In genomic region chr9:44600801-44601200, GRCm38 (mm10) we compare ENCODE assay signal across 26 mouse cellular contexts. TPM values are rescaled to one million over a fixed set of nuclear protein-coding genes. Genes with fewer than 3 reads are reported as not detected.
DNase-seq lines count a peak whose midpoint lies in the region; ATAC-seq and TF ChIP-seq lines count a peak whose summit lies in the region.
"Had no signal": no experiment of that assay in that cellular context is flagged by ENCODE, and none has a peak within 500 bp of the region (broad histone marks: within the 10 kb centered on the region; RNA-seq: fewer than 3 reads in every experiment).

No protein-coding gene starts in this region.

- H3K4me1 ChIP-seq in intestine, embryonic 14.5 days (replicated peaks; ENCODE audit: control insufficient read depth, insufficient read depth, low read length), result peaks cover 23% of the 10 kb centered on the region
- H3K4me1 ChIP-seq in intestine, embryonic 16.5 days (ENCODE audit: control insufficient read depth, insufficient read depth, low read length), result peaks cover 17% of the 10 kb centered on the region
- peaks cover 10 to 47% of the 10 kb centered on the region in 2 experiments for H3K4me1 ChIP-seq in CH12.LX (ENCODE audit: control insufficient read depth in 1 of 2, insufficient read depth in 2 of 2)
- H3K4me1 ChIP-seq in embryonic fibroblast, embryonic 13.5 days (ENCODE audit: control insufficient read depth, insufficient read depth, low read length), result peaks cover 4% of the 10 kb centered on the region; the same call in 1 of the 2 replicates
- H3K4me1 ChIP-seq in kidney, embryonic 14.5 days (ENCODE audit: control insufficient read depth, insufficient read depth, low read length), result peaks cover 26% of the 10 kb centered on the region

- peak; percentile 6 for DNase-seq in intestine, embryonic 14.5 days (ENCODE audit: low spot score)
- DNase-seq in CH12.LX (ENCODE audit: extremely low read depth), result peak; percentile 62
- DNase-seq in cerebellum, postnatal 14 days, result no peak
- DNase-seq: adrenal gland, adult 2 months; adrenal gland, postnatal 14 days; cerebellum, adult 11 months; cerebellum, adult 2 months; cerebellum, postnatal 25 days; gastrocnemius, postnatal 10 days; heart, adult 11 months; kidney, adult 11 months had no signal

- H3K9ac ChIP-seq in intestine, embryonic 14.5 days (ENCODE audit: low read length), result no peak overlapping the region
- no peak overlapping the region for H3K9ac ChIP-seq in intestine, embryonic 16.5 days (ENCODE audit: low read depth, low read length)
- no peak overlapping the region for H3K9ac ChIP-seq in CH12.LX (ENCODE audit: insufficient read depth, low read depth)
- no peak overlapping the region for H3K9ac ChIP-seq in kidney, embryonic 14.5 days (ENCODE audit: low read depth, low read length)
- H3K9ac ChIP-seq: embryonic facial prominence, embryonic 12.5 days; embryonic facial prominence, embryonic 15.5 days; forebrain, embryonic 12.5 days; forebrain, embryonic 15.5 days; hindbrain, embryonic 12.5 days; hindbrain, embryonic 15.5 days had no signal

- WGBS in intestine, embryonic 14.5 days, result 85% methylated on average over 6 of the region's 6 CpGs
- WGBS in intestine, embryonic 16.5 days, result 85% methylated on average over 6 of the region's 6 CpGs
- WGBS in kidney, embryonic 14.5 days, result 79% methylated on average over 6 of the region's 6 CpGs

- no peak for TF ChIP-seq CTCF in CH12.LX (conservative IDR thresholded peaks at IDR 0.05 in 1 of 2, IDR thresholded peaks at IDR 0.05 in 1 of 2; ENCODE audit: low read depth in 2 of 2, low read length in 2 of 2)
- no peak for TF ChIP-seq CTCF in embryonic fibroblast, embryonic 13.5 days (IDR thresholded peaks at IDR 0.05; ENCODE audit: borderline replicate concordance, insufficient read depth, low read length)

- TF ChIP-seq RAD21 in CH12.LX (IDR thresholded peaks at IDR 0.05; ENCODE audit: low read depth, low read length), result no peak; the same call in 1 of the 2 replicates

- no peak overlapping the region for H3K27ac ChIP-seq in intestine, embryonic 14.5 days (ENCODE audit: low read depth)
- no peak overlapping the region for H3K27ac ChIP-seq in intestine, embryonic 16.5 days (ENCODE audit: low read length)
- H3K27ac ChIP-seq in CH12.LX (ENCODE audit: insufficient read depth, low read depth), result no peak overlapping the region
- H3K27ac ChIP-seq in embryonic fibroblast, embryonic 13.5 days (ENCODE audit: insufficient read depth, low read length), result no peak overlapping the region
- H3K27ac ChIP-seq in kidney, embryonic 14.5 days (ENCODE audit: low read depth, low read length), result no peak overlapping the region
- H3K27ac ChIP-seq: embryonic facial prominence, embryonic 12.5 days; embryonic facial prominence, embryonic 15.5 days; forebrain, embryonic 12.5 days; forebrain, embryonic 15.5 days; hindbrain, embryonic 12.5 days; hindbrain, embryonic 15.5 days had no signal

- dilution Hi-C loops in CH12.LX (cut with MboI; ENCODE audit: extremely low pct_ligation_motif_present, extremely low pct_unique_long_range_greater_than_20kb, low sequenced_read_pairs), result no loop called here

- peak; percentile 76 for TF ChIP-seq EP300 in CH12.LX (IDR thresholded peaks at IDR 0.05; ENCODE audit: low read length)

- ATAC-seq in intestine, embryonic 14.5 days (replicated peaks; ENCODE audit: low FRiP score, low TSS enrichment, low read depth), result no peak
- ATAC-seq in intestine, embryonic 16.5 days, result no peak
- no peak for ATAC-seq in kidney, embryonic 14.5 days (ENCODE audit: low FRiP score, low TSS enrichment)
- ATAC-seq: forebrain, embryonic 15.5 days had no signal

- in situ Hi-C loops in CH12.LX (cut with MboI; ENCODE audit: low pct_ligation_motif_present, low pct_unique_long_range_greater_than_20kb, low sequenced_read_pairs), result loop anchor here (5.0 kb wide), 1 partner anchor 34 kb away; no protein-coding TSS in a partner anchor

- H3K27me3 ChIP-seq in intestine, embryonic 14.5 days (replicated peaks; ENCODE audit: control insufficient read depth, insufficient read depth, low read length), result no peaks in the 10 kb centered on the region
- H3K27me3 ChIP-seq in intestine, embryonic 16.5 days (replicated peaks; ENCODE audit: control insufficient read depth, insufficient read depth, low read length), result no peaks in the 10 kb centered on the region
- no peaks in the 10 kb centered on the region for H3K27me3 ChIP-seq in CH12.LX (replicated peaks)
- no peaks in the 10 kb centered on the region for H3K27me3 ChIP-seq in kidney, embryonic 14.5 days (ENCODE audit: control insufficient read depth, insufficient read depth, low read length)
- H3K27me3 ChIP-seq: embryonic facial prominence, embryonic 12.5 days; embryonic facial prominence, embryonic 15.5 days; forebrain, embryonic 12.5 days; forebrain, embryonic 15.5 days; hindbrain, embryonic 12.5 days; hindbrain, embryonic 15.5 days had no signal

- no peak overlapping the region for H3K4me2 ChIP-seq in intestine, embryonic 14.5 days (ENCODE audit: low read length)
- H3K4me2 ChIP-seq in intestine, embryonic 16.5 days (ENCODE audit: low read depth, low read length), result no peak overlapping the region
- no peak overlapping the region for H3K4me2 ChIP-seq in CH12.LX (ENCODE audit: insufficient read depth, low read depth, poor library complexity, severe bottlenecking)
- no peak overlapping the region for H3K4me2 ChIP-seq in kidney, embryonic 14.5 days (replicated peaks; ENCODE audit: low read depth, low read length)
- H3K4me2 ChIP-seq: embryonic facial prominence, embryonic 12.5 days; embryonic facial prominence, embryonic 15.5 days; forebrain, embryonic 12.5 days; forebrain, embryonic 15.5 days; heart, embryonic 11.5 days; hindbrain, embryonic 12.5 days; hindbrain, embryonic 15.5 days had no signal

- H3K9me3 ChIP-seq in intestine, embryonic 14.5 days (ENCODE audit: control insufficient read depth, low read length), result no peaks in the 10 kb centered on the region
- H3K9me3 ChIP-seq in intestine, embryonic 16.5 days (ENCODE audit: control insufficient read depth, low read length), result no peaks in the 10 kb centered on the region
- H3K9me3 ChIP-seq in CH12.LX (replicated peaks; ENCODE audit: low read length), result no peaks in the 10 kb centered on the region
- H3K9me3 ChIP-seq in kidney, embryonic 14.5 days (ENCODE audit: control insufficient read depth, low read length), result no peaks in the 10 kb centered on the region
- H3K9me3 ChIP-seq: embryonic facial prominence, embryonic 12.5 days; embryonic facial prominence, embryonic 15.5 days; forebrain, embryonic 12.5 days; forebrain, embryonic 15.5 days; hindbrain, embryonic 12.5 days; hindbrain, embryonic 15.5 days had no signal

- no peak; the same call in 1 of the 2 replicates for TF ChIP-seq POLR2A in CH12.LX (IDR thresholded peaks at IDR 0.05; ENCODE audit: low read depth, low read length)
- peak; percentile 5 for TF ChIP-seq POLR2A in embryonic fibroblast, embryonic 13.5 days (IDR thresholded peaks at IDR 0.05; ENCODE audit: low read depth, low read length)

- peaks cover 28% of the 10 kb centered on the region for H3K79me2 ChIP-seq in CH12.LX (replicated peaks; ENCODE audit: control insufficient read depth, extremely low read depth, insufficient read depth, poor library complexity, severe bottlenecking)

- 0 out of 2 replicates have a peak, but pooled peaks cover 3% of the 10 kb centered on the region for H3K36me3 ChIP-seq in intestine, embryonic 14.5 days (ENCODE audit: control insufficient read depth, insufficient read depth, low read length)
- H3K36me3 ChIP-seq in intestine, embryonic 16.5 days (ENCODE audit: control insufficient read depth, insufficient read depth, low read length), result no peaks in the 10 kb centered on the region
- no peaks in the 10 kb centered on the region for H3K36me3 ChIP-seq in CH12.LX (replicated peaks in 1 of 2; ENCODE audit: control insufficient read depth in 1 of 2, insufficient read depth in 1 of 2, low read length in 1 of 2)
- H3K36me3 ChIP-seq in kidney, embryonic 14.5 days (ENCODE audit: control insufficient read depth, insufficient read depth, low read length), result no peaks in the 10 kb centered on the region; the same call in 1 of the 2 replicates
- H3K36me3 ChIP-seq: embryonic facial prominence, embryonic 12.5 days; embryonic facial prominence, embryonic 15.5 days; forebrain, embryonic 12.5 days; forebrain, embryonic 15.5 days; hindbrain, embryonic 12.5 days; hindbrain, embryonic 15.5 days had no signal

- H3K4me3 ChIP-seq in intestine, embryonic 14.5 days (ENCODE audit: low read depth, low read length), result no peak overlapping the region
- no peak overlapping the region for H3K4me3 ChIP-seq in intestine, embryonic 16.5 days (ENCODE audit: low read length)
- no peak overlapping the region for H3K4me3 ChIP-seq in CH12.LX (replicated peaks in 1 of 3; ENCODE audit: low read depth in 2 of 3, low read length in 2 of 3, poor library complexity in 1 of 3)
- no peak overlapping the region for H3K4me3 ChIP-seq in embryonic fibroblast, embryonic 13.5 days (ENCODE audit: insufficient read depth, low read length)
- no peak overlapping the region for H3K4me3 ChIP-seq in kidney, embryonic 14.5 days (ENCODE audit: low read length)
- H3K4me3 ChIP-seq: embryonic facial prominence, embryonic 12.5 days; embryonic facial prominence, embryonic 15.5 days; erythroblast, embryonic 14.5 days; forebrain, embryonic 12.5 days; forebrain, embryonic 15.5 days; hindbrain, embryonic 12.5 days; hindbrain, embryonic 15.5 days had no signal

TF ChIP-seq in CH12.LX, 34 proteins besides CTCF, POLR2A, EP300 and RAD21 (continues in another document):
- TF ChIP-seq ETS1 (conservative IDR thresholded peaks at IDR 0.05; ENCODE audit: low read depth, low read length) (peak; percentile 69), MAFK (IDR thresholded peaks at IDR 0.05; ENCODE audit: insufficient replicate concordance, low read length) (peak; percentile 61), SIN3A (IDR thresholded peaks at IDR 0.05; ENCODE audit: low read length) (peak; percentile 63)

RNA-seq across cellular contexts. Expression of gene Ddx6, which starts 3.9 kb away (rescaled TPM):
- 17.6 and 17.8 TPM in 2 replicates for polyA plus RNA-seq in intestine, embryonic 14.5 days (2014; fragmentation: Nextera tagmentation; extraction: Ambion mirVana)
- 8.1 and 9.8 TPM in 2 replicates for polyA plus RNA-seq in intestine, embryonic 16.5 days (2015; fragmentation: Nextera tagmentation; extraction: Ambion mirVana)
- total RNA-seq in CH12.LX (2012; rRNA removed) (41.5 and 42.3 TPM in 2 replicates), CH12.LX (2014; rRNA removed) (66.7 and 71.4 TPM in 2 replicates)
- 77.1 and 81.2 TPM in 2 replicates for polyA plus RNA-seq in CH12.LX (2012; ENCODE audit: insufficient read length, low read depth)
- 164 TPM in 2 replicates for polyA plus RNA-seq in embryonic fibroblast, embryonic 13.5 days (2011; ENCODE audit: insufficient read length, low read depth, missing spikeins)
- polyA plus RNA-seq in kidney, embryonic 14.5 days (2014; fragmentation: Nextera tagmentation; extraction: Ambion mirVana), result 28.2 and 29.1 TPM in 2 replicates

RNA-seq across cellular contexts. Expression of gene Cxcr5, which starts 39.1 kb away (rescaled TPM):
- 0.82 and 0.89 TPM in 2 replicates for polyA plus RNA-seq in intestine, embryonic 14.5 days (2014; fragmentation: Nextera tagmentation; extraction: Ambion mirVana)
- polyA plus RNA-seq in intestine, embryonic 16.5 days (2015; fragmentation: Nextera tagmentation; extraction: Ambion mirVana), result 1.1 TPM in 2 replicates
- total RNA-seq in CH12.LX (2012; rRNA removed) (27.7 and 30.2 TPM in 2 replicates), CH12.LX (2014; rRNA removed) (75.4 and 93.4 TPM in 2 replicates)
- polyA plus RNA-seq in CH12.LX (2012; ENCODE audit: insufficient read length, low read depth), result 61.2 and 70.5 TPM in 2 replicates
- polyA plus RNA-seq in embryonic fibroblast, embryonic 13.5 days (2011; ENCODE audit: insufficient read length, low read depth, missing spikeins), result not detected in 2 replicates
- polyA plus RNA-seq in kidney, embryonic 14.5 days (2014; fragmentation: Nextera tagmentation; extraction: Ambion mirVana), result not detected in 2 replicates
- total RNA-seq: common myeloid progenitor, adult 5-6 weeks; gastrocnemius, postnatal 10 days; MEL had no signal
- polyA plus RNA-seq: erythroblast, embryonic 14.5 days; forebrain, embryonic 15.5 days; heart, embryonic 14.5 days; heart, postnatal 0 days; hindbrain, embryonic 12.5 days; hindbrain, embryonic 15.5 days had no signal

Comparison
In these comparisons a context has a peak if more than half of its experiments do, and no peak if none do; other contexts are left out.
1. DNase-seq: peak in intestine, embryonic 14.5 days (single experiment) and CH12.LX (single experiment); none in cerebellum, postnatal 14 days (0 of 2).
2. RNA of gene Cxcr5, which starts 39.1 kb away (polyA plus RNA-seq): 61.2 to 70.5 TPM in CH12.LX; 1.1 TPM in intestine, embryonic 16.5 days, 0.82 to 0.89 TPM in intestine, embryonic 14.5 days, not detected in embryonic fibroblast, embryonic 13.5 days and not detected in kidney, embryonic 14.5 days; every median in the first group is over 10 times any median in the second.